Mouse (Mus musculus) CH12.LX (cell line): ENCODE results near the gene Cds2. TPM values are rescaled to one million over a fixed set of nuclear protein-coding genes. Genes with fewer than 3 reads are reported as not detected.

Experiments used
- DNase-seq: peaks from one replicate; pipeline ENCODE4 v3.0.0-alpha.2; 2013; ENCODE audit errors: extremely low read depth
- H3K27ac ChIP-seq: 2 replicates; pipeline ENCODE4 v1.5.1; 2012; ENCODE audit warnings: low read depth, mild to moderate bottlenecking, control low read depth, moderate library complexity; ENCODE audit not compliant: insufficient read depth
- H3K27me3 ChIP-seq: replicated peaks from 2 replicates; pipeline ENCODE3; 2012; ENCODE audit warnings: inconsistent platforms
- H3K36me3 ChIP-seq, 2 experiments: replicated peaks in 1 of 2; 2 replicates each; pipeline versions ENCODE3 to v1.6.1; 2012; ENCODE audit warnings: inconsistent platforms in 1 of 2, low read length in 1 of 2, mild to moderate bottlenecking in 1 of 2, mixed read lengths in 1 of 2, moderate library complexity in 1 of 2; ENCODE audit not compliant: control insufficient read depth in 1 of 2, insufficient read depth in 1 of 2
- H3K4me1 ChIP-seq, 2 experiments: 2 replicates each; pipeline ENCODE4 v1.6.1; 2012; ENCODE audit warnings: inconsistent platforms in 1 of 2, moderate library complexity in 1 of 2; ENCODE audit not compliant: insufficient read depth in 2 of 2, control insufficient read depth in 1 of 2
- H3K4me2 ChIP-seq: 2 replicates; pipeline ENCODE4 v1.6.1; 2012; ENCODE audit warnings: low read depth, mild to moderate bottlenecking, control low read depth; ENCODE audit not compliant: poor library complexity, insufficient read depth, severe bottlenecking
- H3K4me3 ChIP-seq, 3 experiments: fragments of 150-350 bp in 1 of 3; sonication (generic) in 1 of 3; replicated peaks in 1 of 3; 2 replicates each; pipeline versions ENCODE3 to v1.5.1; 2011 to 2012; ENCODE audit warnings: low read depth in 2 of 3, low read length in 2 of 3, mild to moderate bottlenecking in 2 of 3, moderate library complexity in 2 of 3, control low read depth in 1 of 3, improper control_type of control experiment in 1 of 3, inconsistent platforms in 1 of 3, mixed read lengths in 1 of 3; ENCODE audit not compliant: poor library complexity in 1 of 3
- H3K79me2 ChIP-seq: replicated peaks from 2 replicates; pipeline ENCODE4 v1.6.1; 2012; ENCODE audit warnings: mild to moderate bottlenecking, moderate library complexity; ENCODE audit not compliant: control insufficient read depth, poor library complexity, insufficient read depth, severe bottlenecking; ENCODE audit errors: extremely low read depth
- H3K9ac ChIP-seq: 2 replicates; pipeline ENCODE4 v1.6.1; 2012; ENCODE audit warnings: low read depth, mild to moderate bottlenecking, control low read depth, moderate library complexity; ENCODE audit not compliant: insufficient read depth
- H3K9me3 ChIP-seq: replicated peaks from 2 replicates; pipeline ENCODE3; 2012; ENCODE audit warnings: low read length, inconsistent platforms, mixed read lengths
- BHLHE40 ChIP-seq: IDR thresholded peaks from 2 replicates; pipeline ENCODE4 v1.6.1; 2011; ENCODE audit warnings: mild to moderate bottlenecking, low read depth, low read length, improper control_type of control experiment
- CHD1 ChIP-seq: IDR thresholded peaks from 2 replicates; pipeline ENCODE4 v1.6.1; 2012; ENCODE audit warnings: low read depth, low read length, improper control_type of control experiment, inconsistent platforms
- CHD2 ChIP-seq: IDR thresholded peaks from 2 replicates; pipeline ENCODE4 v1.6.1; 2011; ENCODE audit warnings: low read length, improper control_type of control experiment
- CTCF ChIP-seq, 2 experiments: IDR thresholded peaks in 1 of 2; conservative IDR thresholded peaks in 1 of 2; 2 replicates each; pipeline ENCODE4 v1.5.1; 2011 to 2012; ENCODE audit warnings: low read depth in 2 of 2, low read length in 2 of 2, improper control_type of control experiment in 1 of 2, inconsistent platforms in 1 of 2, mild to moderate bottlenecking in 1 of 2, moderate library complexity in 1 of 2
- E2F4 ChIP-seq: IDR thresholded peaks from 2 replicates; pipeline ENCODE4 v1.6.1; 2011; ENCODE audit warnings: low read depth, low read length, improper control_type of control experiment; ENCODE audit not compliant: insufficient replicate concordance
- ELF1 ChIP-seq: IDR thresholded peaks from 2 replicates; pipeline ENCODE4 v1.6.1; 2014; ENCODE audit warnings: low read depth, mild to moderate bottlenecking, inconsistent platforms, low read length, improper control_type of control experiment
- EP300 ChIP-seq: IDR thresholded peaks from 2 replicates; pipeline ENCODE4 v1.6.1; 2011; ENCODE audit warnings: low read length, improper control_type of control experiment
- ETS1 ChIP-seq: conservative IDR thresholded peaks from 2 replicates; pipeline ENCODE4 v1.6.1; 2012; ENCODE audit warnings: low read depth, mild to moderate bottlenecking, inconsistent platforms, low read length, improper control_type of control experiment, moderate library complexity
- GABPA ChIP-seq: IDR thresholded peaks from 2 replicates; pipeline ENCODE4 v1.6.1; 2012; ENCODE audit warnings: low read depth, low read length, improper control_type of control experiment, inconsistent platforms; ENCODE audit not compliant: insufficient replicate concordance
- HCFC1 ChIP-seq: IDR thresholded peaks from 2 replicates; pipeline ENCODE4 v1.6.1; 2012; ENCODE audit warnings: low read depth, mild to moderate bottlenecking, inconsistent platforms, low read length, improper control_type of control experiment
- IRF4 ChIP-seq: IDR thresholded peaks from 2 replicates; pipeline ENCODE4 v1.6.1; 2014; ENCODE audit warnings: low read depth, mild to moderate bottlenecking, inconsistent platforms, low read length, improper control_type of control experiment
- JUN ChIP-seq: IDR thresholded peaks from 2 replicates; pipeline ENCODE4 v1.6.1; 2011; ENCODE audit warnings: low read depth, mild to moderate bottlenecking, low read length, improper control_type of control experiment, moderate library complexity; ENCODE audit not compliant: insufficient read depth
- JUND ChIP-seq: conservative IDR thresholded peaks from 2 replicates; pipeline ENCODE4 v1.6.1; 2011; ENCODE audit warnings: low read depth, low read length, improper control_type of control experiment
- KAT2A ChIP-seq: IDR thresholded peaks from 2 replicates; pipeline ENCODE4 v1.6.1; 2012; ENCODE audit warnings: low read length, improper control_type of control experiment, inconsistent platforms; ENCODE audit not compliant: insufficient replicate concordance
- MAFK ChIP-seq: IDR thresholded peaks from 2 replicates; pipeline ENCODE4 v1.6.1; 2011; ENCODE audit warnings: low read length, improper control_type of control experiment; ENCODE audit not compliant: insufficient replicate concordance
- MAX ChIP-seq: IDR thresholded peaks from 2 replicates; pipeline ENCODE4 v1.6.1; 2011; ENCODE audit warnings: low read length, improper control_type of control experiment
- MAZ ChIP-seq: IDR thresholded peaks from 2 replicates; pipeline ENCODE4 v1.6.1; 2012; ENCODE audit warnings: low read depth, mild to moderate bottlenecking, inconsistent platforms, low read length, improper control_type of control experiment, moderate library complexity
- MEF2A ChIP-seq: IDR thresholded peaks from 2 replicates; pipeline ENCODE4 v1.6.1; 2014; ENCODE audit warnings: low read depth, mild to moderate bottlenecking, inconsistent platforms, low read length, improper control_type of control experiment, borderline replicate concordance
- MXI1 ChIP-seq: IDR thresholded peaks from 2 replicates; pipeline ENCODE4 v1.6.1; 2011; ENCODE audit warnings: mild to moderate bottlenecking, low read depth, low read length, improper control_type of control experiment
- MYC ChIP-seq: IDR thresholded peaks from 2 replicates; pipeline ENCODE4 v1.6.1; 2011; ENCODE audit warnings: low read depth, mild to moderate bottlenecking, improper control_type of control experiment, low read length
- NELFE ChIP-seq: IDR thresholded peaks from 2 replicates; pipeline ENCODE4 v1.6.1; 2011; ENCODE audit warnings: low read depth, low read length, improper control_type of control experiment
- NRF1 ChIP-seq: IDR thresholded peaks from 2 replicates; pipeline ENCODE4 v1.6.1; 2014; ENCODE audit warnings: low read depth, mild to moderate bottlenecking, inconsistent platforms, low read length, improper control_type of control experiment, moderate library complexity
- PAX5 ChIP-seq: IDR thresholded peaks from 2 replicates; pipeline ENCODE4 v1.6.1; 2012; ENCODE audit warnings: low read length, inconsistent platforms, mixed read lengths
- POLR2A ChIP-seq: IDR thresholded peaks from 2 replicates; pipeline ENCODE4 v1.6.1; 2011; ENCODE audit warnings: low read depth, mild to moderate bottlenecking, improper control_type of control experiment, low read length
- POLR2AphosphoS2 ChIP-seq: IDR thresholded peaks from 2 replicates; pipeline ENCODE4 v1.6.1; 2011; ENCODE audit warnings: low read depth, low read length, improper control_type of control experiment
- RAD21 ChIP-seq: IDR thresholded peaks from 2 replicates; pipeline ENCODE4 v1.6.1; 2011; ENCODE audit warnings: low read depth, mild to moderate bottlenecking, low read length, improper control_type of control experiment, moderate library complexity
- RCOR1 ChIP-seq: conservative IDR thresholded peaks from 2 replicates; pipeline ENCODE4 v1.6.1; 2012; ENCODE audit warnings: low read depth, mild to moderate bottlenecking, inconsistent platforms, low read length, improper control_type of control experiment
- SIN3A ChIP-seq: IDR thresholded peaks from 2 replicates; pipeline ENCODE4 v1.6.1; 2012; ENCODE audit warnings: low read length, improper control_type of control experiment, inconsistent platforms
- SMC3 ChIP-seq: IDR thresholded peaks from 2 replicates; pipeline ENCODE4 v1.6.1; 2011; ENCODE audit warnings: low read depth, low read length, improper control_type of control experiment
- TBP ChIP-seq: conservative IDR thresholded peaks from 2 replicates; pipeline ENCODE4 v1.6.1; 2011; ENCODE audit warnings: low read depth, low read length, improper control_type of control experiment
- TCF12 ChIP-seq: IDR thresholded peaks from 2 replicates; pipeline ENCODE4 v1.6.1; 2014; ENCODE audit warnings: low read depth, mild to moderate bottlenecking, inconsistent platforms, low read length, improper control_type of control experiment
- UBTF ChIP-seq: IDR thresholded peaks from 2 replicates; pipeline ENCODE4 v1.6.1; 2012; ENCODE audit warnings: low read depth, mild to moderate bottlenecking, inconsistent platforms, low read length, improper control_type of control experiment, moderate library complexity
- USF1 ChIP-seq: IDR thresholded peaks from 2 replicates; pipeline ENCODE4 v1.6.1; 2014; ENCODE audit warnings: low read depth, mild to moderate bottlenecking, inconsistent platforms, low read length, improper control_type of control experiment
- USF2 ChIP-seq: conservative IDR thresholded peaks from 2 replicates; pipeline ENCODE4 v1.6.1; 2011; ENCODE audit warnings: low read depth, low read length, improper control_type of control experiment
- ZC3H11A ChIP-seq: IDR thresholded peaks from 2 replicates; pipeline ENCODE4 v1.6.1; 2012; ENCODE audit warnings: low read depth, mild to moderate bottlenecking, inconsistent platforms, low read length, improper control_type of control experiment
- ZKSCAN1 ChIP-seq: IDR thresholded peaks from 2 replicates; pipeline ENCODE4 v1.6.1; 2012; ENCODE audit warnings: low read depth, inconsistent platforms, low read length, improper control_type of control experiment, borderline replicate concordance
- ZMIZ1 ChIP-seq: IDR thresholded peaks from 2 replicates; pipeline ENCODE4 v1.6.1; 2012; ENCODE audit warnings: low read depth, mild to moderate bottlenecking, inconsistent platforms, low read length, improper control_type of control experiment
- ZNF384 ChIP-seq: IDR thresholded peaks from 2 replicates; pipeline ENCODE4 v1.6.1; 2012; ENCODE audit warnings: low read depth, low read length, improper control_type of control experiment, inconsistent platforms
- dilution Hi-C: fragments of 300-500 bp; cut with MboI; formaldehyde crosslinking; loops from 2 replicates; pipeline ENCODE4 v1.14.3; 2020; ENCODE audit warnings: low sequenced_read_pairs; ENCODE audit not compliant: extremely low pct_unique_long_range_greater_than_20kb, extremely low pct_ligation_motif_present
- in situ Hi-C: fragments of 300-500 bp; cut with MboI; formaldehyde crosslinking; loops from 3 replicates; pipeline ENCODE4 v1.14.3; 2019; ENCODE audit warnings: low sequenced_read_pairs, low pct_ligation_motif_present, low pct_unique_long_range_greater_than_20kb, mixed read lengths
- polyA plus RNA-seq: library from polyadenylated mRNA; unstranded; fragments of >175 nt; gene quantifications from 2 replicates; pipeline ENCODE4 v1.2.1, GENCODE M21; 2012; ENCODE audit warnings: low read depth; ENCODE audit not compliant: insufficient read length
- total RNA-seq, 2 experiments: library from RNA; depleted of rRNA; stranded (reverse); fragments of 300-350 nt in 1 of 2; fragments of >200 nt in 1 of 2; gene quantifications; 2 replicates each; pipeline ENCODE4 v1.2.3; 2012 to 2014

The Cds2 gene
- total RNA-seq (2012; rRNA removed) (18.7 and 20.3 TPM in 2 replicates), total RNA-seq (2014; rRNA removed) (15.9 and 21.2 TPM in 2 replicates), polyA plus RNA-seq (26.0 and 38.9 TPM in 2 replicates)

GRCm38 (mm10) chr2:132262879-132263398, at the start of gene Cds2:
Gene Cds2 (plus strand): TSS chr2:132263148.
- dilution Hi-C loops (no loop called here), in situ Hi-C loops (loop anchor here (5.0 kb wide), 1 partner anchor 39 kb away; no protein-coding TSS in a partner anchor)
- H3K27ac ChIP-seq = peak within 1 kb of the TSS; percentile 67
- H3K9me3 ChIP-seq = no peaks in the 10 kb centered on the region
- H3K9ac ChIP-seq = peak within 1 kb of the TSS; percentile 64
- H3K27me3 ChIP-seq = no peaks in the 10 kb centered on the region
- H3K4me2 ChIP-seq = peak within 1 kb of the TSS; percentile 96
- H3K4me1 ChIP-seq = peaks cover 3 to 22% of the 10 kb centered on the region in 2 experiments; a peak in 3 of 4 replicates
- DNase-seq = peak; percentile 99
- no peaks in the 10 kb centered on the region for H3K36me3 ChIP-seq
- H3K4me3 ChIP-seq = peak within 1 kb of the TSS; percentile 90 to 99 (median 93)
- H3K79me2 ChIP-seq = peaks cover 32% of the 10 kb centered on the region
- TF ChIP-seq MAFK (no peak), SIN3A (peak; percentile 36), POLR2A (peak; percentile 66; the same call in 1 of the 2 replicates), MAZ (peak; percentile 96), MEF2A (0 out of 2 replicates have a peak, but pooled peaks have one; percentile 30), MAX (0 out of 2 replicates have a peak, but pooled peaks have one; percentile 37), CHD2 (peak; percentile 85), MYC (peak; percentile 42; the same call in 1 of the 2 replicates), ETS1 (no peak), RCOR1 (no peak), JUN (no peak), IRF4 (peak; percentile 39), EP300 (no peak), RAD21 (peak; percentile 83), MXI1 (peak; percentile 63; the same call in 1 of the 2 replicates), UBTF (0 out of 2 replicates have a peak, but pooled peaks have one; percentile 34), NELFE (peak; percentile 50), JUND (no peak), TBP (0 out of 2 replicates have a peak, but pooled peaks have one; percentile 45), ZMIZ1 (no peak; the same call in 1 of the 2 replicates), ELF1 (peak; percentile 52; the same call in 1 of the 2 replicates), USF2 (no peak), HCFC1 (peak; percentile 23), BHLHE40 (no peak), NRF1 (peak; percentile 97), PAX5 (no peak), ZC3H11A (no peak), KAT2A (no peak), E2F4 (peak; percentile 93), TCF12 (no peak), CTCF (conservative IDR thresholded peaks at IDR 0.05 in 1 of 2, IDR thresholded peaks at IDR 0.05 in 1 of 2; ENCODE audit: low read depth in 2 of 2, low read length in 2 of 2) (peak; percentile 49 to 95; a peak in 3 of 4 replicates), CHD1 (no peak), ZNF384 (no peak), SMC3 (peak; percentile 71), POLR2AphosphoS2 (no peak), GABPA (no peak), USF1 (no peak), ZKSCAN1 (no peak)
- TF ChIP-seq, all 38 proteins: peak for 19
